Mouse (Mus musculus) olfactory bulb, adult 2 months (tissue): Measurements from ENCODE around the gene Slc16a9.

Experiments
- CTCF ChIP-seq: fragments of 200-500 bp; IDR thresholded peaks from 2 replicates; pipeline ENCODE4 v1.5.1; 2012; ENCODE audit warnings: low read depth, mild to moderate bottlenecking, low read length, moderate library complexity; ENCODE audit not compliant: insufficient read depth
- POLR2A ChIP-seq: fragments of 200-500 bp; IDR thresholded peaks from 2 replicates; pipeline ENCODE4 v1.6.1; 2012; ENCODE audit warnings: mild to moderate bottlenecking, low read depth, low read length, moderate library complexity; ENCODE audit not compliant: insufficient read depth

DNA sequence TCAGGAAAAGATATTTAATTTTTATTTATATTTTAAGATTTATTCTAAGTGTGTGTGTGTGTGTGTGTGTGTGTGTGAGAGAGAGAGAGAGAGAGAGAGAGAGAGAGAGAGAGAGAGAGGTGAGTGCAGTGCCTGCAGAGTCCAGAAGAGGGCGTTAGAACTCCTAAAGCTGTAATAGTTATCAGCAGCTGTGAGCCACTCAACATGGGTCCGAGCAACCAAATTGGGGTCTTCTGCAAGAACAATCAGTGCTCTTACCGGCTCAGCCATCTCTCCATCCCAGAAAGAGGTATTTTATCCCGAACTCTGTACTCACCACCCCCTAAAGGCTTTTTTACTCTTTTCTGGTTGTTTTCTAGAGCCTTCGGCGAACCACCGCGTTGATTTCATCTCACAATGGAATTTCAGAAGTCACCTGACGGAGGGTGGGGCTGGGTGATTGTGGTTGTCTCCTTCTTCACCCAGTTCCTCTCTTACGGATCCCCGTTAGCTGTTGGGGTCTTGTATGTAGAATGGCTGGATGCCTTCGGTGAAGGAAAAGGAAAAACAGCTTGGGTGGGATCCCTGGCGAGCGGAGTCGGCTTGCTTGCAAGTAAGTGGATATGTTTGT lies 10.8 kb downstream of the Slc16a9 start:
- no peak for TF ChIP-seq CTCF
- no peak for TF ChIP-seq POLR2A
